Mouse (Mus musculus): Measurements from ENCODE around the gene Gpa33.

The Gpa33 gene

DNA sequence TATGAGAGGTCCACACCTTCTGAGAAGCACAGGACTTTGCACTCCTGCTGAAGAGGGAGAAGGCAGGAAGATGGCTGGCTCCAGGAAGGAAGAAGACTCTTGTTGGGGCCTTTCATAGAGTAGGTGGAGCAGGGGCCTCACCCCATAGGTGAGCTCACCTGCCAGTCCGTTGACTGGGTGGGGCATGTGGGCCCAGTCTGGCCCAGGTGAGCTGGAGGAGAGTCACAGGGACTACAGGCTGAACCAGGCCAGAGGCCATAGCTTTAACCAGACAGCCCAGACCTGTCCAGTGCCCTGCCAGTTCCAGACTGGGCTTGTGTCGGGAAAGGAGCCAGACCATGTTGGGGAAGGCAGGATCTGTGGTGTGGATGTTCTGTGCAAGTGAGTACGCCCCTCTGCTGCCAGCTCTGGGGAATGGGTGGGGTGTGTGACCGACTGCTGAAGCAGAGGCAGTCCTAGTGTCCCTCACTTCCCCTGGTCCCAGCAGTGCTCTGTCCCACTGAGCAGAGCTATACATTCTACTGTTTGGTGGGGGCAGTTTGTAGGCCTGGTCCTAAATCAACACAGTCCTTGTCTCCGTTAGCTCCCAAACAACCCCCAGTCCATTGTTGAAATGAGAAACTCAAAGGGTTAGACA lies at the start of gene Gpa33:
Gene Gpa33 (plus strand): TSS at position 15 of the 637 bp plus-strand sequence.
- no peak for DNase-seq (ENCODE audit: low spot score in 2 of 2)

DNA sequence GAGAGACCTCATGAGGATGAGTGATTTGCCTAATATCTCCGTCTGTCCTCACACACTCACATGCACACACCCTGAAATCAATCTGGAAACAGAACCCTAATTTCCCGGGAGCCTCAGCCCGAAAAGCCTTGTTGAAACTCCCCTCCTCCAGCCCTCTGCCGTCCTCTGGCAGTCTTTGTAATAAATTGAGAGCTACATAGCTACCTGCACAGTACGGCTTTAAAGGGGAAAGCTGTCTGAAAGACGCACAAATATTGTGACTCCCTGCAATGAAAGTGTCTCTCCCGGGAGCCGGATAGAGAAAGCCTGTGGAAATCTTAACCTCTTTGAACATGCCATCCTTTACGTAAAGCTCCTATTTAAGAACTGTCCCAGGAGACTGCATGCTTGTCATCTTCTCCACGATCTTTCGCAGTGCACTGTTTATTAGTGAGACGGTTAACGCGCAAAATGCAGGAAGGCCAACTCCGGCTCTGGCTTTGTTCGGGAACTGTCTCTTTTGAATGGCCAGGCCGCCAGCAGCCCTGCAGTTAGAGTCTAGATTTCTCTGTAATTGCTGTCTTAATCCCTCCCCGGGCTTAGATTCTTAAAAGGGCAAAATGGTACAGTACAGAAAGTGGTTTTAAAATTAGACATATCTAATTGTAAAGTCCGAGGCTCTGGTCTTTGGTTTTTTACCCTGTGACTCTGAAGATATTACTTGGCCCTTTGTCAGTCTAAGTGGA lies 41.4 kb upstream of the Gpa33 start:
- no peak for DNase-seq (ENCODE audit: low spot score in 2 of 2)

DNA sequence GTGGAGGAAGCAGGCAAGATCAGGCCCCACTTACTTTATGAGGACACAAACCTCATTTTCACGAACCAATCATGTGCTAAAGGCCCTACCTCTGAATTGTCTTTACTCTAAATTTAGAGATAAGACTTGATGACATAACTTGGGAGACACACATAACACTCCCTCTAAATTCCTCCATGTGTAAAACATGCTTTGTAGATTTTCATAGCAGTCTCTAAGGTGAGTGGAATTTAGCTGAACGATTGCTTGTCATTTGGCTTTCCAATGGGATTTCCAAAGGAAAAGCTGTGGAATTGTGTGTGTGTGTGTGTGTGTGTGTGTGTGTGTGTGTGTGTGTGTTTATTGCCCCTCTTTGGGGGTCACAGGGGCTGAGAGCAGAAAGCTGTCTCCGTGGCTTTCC lies 40.7 kb upstream of the Gpa33 start:
- DNase-seq (ENCODE audit: low spot score in 2 of 2): no peak

DNA sequence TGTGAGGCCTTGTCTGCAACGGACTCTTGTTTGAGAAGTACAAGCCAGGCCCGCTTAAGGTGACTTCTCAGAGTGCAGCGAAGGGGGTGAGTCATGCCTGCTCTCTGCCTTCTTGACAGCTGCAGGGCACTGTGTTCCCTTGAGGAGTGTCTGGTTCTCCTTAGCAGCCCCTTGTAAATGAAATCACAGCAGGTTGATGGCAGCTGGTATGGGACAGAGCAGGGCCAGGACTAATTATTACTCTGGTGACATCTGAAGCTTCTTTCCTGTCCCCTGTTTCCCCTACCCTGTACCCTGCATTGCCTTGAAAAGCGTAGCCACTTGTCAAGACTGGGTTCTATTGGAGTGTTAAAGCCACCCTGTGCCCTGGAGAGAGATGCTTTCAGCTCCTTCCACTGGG lies 40.3 kb upstream of the Gpa33 start:
- no peak for DNase-seq (ENCODE audit: low spot score in 2 of 2)

DNA sequence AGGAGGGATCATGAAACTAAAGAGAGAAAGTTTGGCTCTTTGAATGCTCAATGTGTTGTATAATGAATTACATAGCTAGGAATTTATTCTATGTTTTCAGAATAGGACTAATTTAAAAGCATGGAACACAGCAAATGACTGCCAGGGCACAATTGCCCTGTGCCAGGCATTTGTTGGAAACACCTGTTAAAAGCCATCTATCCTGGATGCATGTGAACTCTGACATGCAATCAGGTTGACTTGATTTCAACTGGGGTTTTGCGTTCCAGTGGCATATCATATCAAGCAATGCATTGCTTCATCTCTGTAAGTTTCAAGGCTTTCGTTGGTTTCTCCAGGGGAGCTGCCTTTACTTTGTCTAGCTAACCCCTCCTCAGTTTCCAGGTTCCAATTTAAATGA lies 39.7 kb upstream of the Gpa33 start:
- no peak for DNase-seq (ENCODE audit: low spot score in 2 of 2)

DNA sequence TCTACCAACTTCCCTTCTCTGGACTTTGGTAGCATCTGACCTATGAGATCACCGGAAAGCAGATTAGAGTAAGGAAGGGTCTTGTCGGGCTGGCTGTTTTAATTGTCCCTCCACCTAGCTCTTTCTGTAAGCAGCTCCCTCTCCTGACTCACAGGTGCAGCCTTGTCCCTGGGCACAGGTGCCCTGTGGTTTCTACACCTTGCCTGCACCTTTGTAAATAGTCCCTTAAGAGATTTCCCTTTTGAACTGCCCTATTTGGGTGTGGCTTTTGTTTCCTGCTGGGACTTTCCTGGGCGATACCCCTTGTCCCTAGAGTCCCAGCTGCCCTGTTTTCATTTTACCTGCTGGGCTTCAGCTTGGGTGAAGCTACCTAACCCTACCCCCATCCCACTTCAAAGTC lies 35.6 kb upstream of the Gpa33 start:
- DNase-seq (ENCODE audit: low spot score in 2 of 2): no peak

DNA sequence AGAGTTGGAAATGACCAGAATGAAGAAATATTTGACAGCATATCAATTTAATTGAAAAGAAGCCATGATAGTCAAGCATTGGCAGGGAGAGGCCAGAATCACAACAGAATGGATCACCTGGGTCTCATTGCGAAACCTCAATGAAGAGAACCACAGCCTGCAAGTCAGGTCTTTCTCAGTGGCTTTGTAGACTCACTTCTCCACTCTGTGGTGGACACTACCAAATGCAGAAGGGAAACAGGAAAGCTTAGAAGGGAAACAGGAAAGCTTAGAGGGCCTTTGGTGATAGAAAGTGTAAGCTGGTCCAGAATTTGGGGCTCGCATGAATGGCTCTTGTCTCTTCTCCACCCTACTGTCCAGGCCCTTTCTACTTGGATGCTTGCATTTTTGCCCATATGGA lies 31.9 kb upstream of the Gpa33 start:
- DNase-seq (ENCODE audit: low spot score in 2 of 2): no peak

DNA sequence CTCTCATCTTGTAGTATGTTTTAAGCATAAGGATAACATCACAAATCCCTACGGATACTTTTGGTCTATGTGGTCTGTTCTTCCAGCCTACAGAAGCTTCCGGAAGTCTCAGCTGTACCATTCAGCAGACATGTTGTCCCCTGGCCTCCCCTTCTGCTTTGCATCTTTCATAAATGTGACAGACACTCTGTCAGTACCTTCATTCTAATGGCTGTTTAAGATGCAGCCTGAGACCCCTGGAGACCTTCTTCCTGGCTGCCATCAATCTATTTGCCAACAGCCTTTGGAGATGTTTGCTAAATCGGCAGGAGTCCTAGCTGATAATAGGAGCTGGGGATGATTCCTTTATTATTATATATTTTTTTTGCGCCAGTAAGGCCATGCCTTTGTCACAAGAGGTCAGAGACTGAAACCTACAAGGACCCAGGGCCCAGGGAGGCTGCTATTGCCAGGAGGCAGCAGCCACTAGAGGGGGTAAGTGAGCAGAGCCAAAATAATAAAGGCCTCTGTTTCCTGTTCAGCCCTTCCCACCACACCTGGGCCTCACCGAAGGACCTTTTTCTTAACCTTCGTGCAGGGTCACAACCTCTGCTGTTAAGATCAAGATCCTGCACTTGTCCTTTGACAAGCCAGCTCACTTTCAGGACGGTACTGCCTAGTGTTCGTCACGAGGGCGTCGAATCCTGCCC lies 27.0 kb upstream of the Gpa33 start:
- no peak for DNase-seq (ENCODE audit: low spot score in 2 of 2)

DNA sequence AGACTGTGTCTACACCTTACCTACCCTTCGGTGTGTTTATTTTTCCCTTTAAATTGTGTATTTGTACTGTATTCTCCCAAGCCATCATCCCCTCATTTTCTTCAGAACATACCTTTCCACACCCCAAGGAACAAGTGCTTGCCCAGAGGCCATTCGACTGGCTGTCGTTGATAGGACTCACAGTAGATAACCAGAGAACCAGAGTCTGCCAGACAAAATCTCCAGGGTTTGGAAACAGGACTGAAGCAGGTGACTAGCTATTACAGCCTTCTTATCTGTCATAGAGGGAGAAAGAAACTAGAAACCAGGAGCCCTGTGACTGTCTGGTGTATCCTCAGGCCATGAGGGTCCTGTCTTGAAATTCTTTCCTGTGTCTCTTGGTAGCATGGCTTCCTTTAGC lies 25.2 kb upstream of the Gpa33 start:
- no peak for DNase-seq (ENCODE audit: low spot score in 2 of 2)

DNA sequence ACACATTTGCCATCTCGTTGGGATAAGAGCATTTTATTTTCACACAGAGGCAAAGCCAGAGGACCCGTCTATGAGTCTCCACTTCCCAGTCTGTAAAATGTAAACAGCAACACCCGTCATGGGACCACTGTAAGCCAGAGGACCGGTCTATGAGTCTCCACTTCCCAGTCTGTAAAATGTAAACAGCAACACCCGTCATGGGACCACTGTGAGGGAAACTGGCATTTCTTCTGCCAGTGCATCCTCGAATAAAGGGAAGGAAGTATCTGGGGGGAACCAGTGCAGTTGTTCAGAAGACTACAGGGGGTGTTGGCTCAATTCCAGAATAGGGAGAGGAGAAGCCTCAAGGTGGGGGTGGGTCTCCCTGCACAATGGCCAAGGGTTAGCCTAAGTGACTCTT lies 24.6 kb upstream of the Gpa33 start:
- DNase-seq (ENCODE audit: low spot score in 2 of 2): peak in 1 of 2 experiments; percentile 14

DNA sequence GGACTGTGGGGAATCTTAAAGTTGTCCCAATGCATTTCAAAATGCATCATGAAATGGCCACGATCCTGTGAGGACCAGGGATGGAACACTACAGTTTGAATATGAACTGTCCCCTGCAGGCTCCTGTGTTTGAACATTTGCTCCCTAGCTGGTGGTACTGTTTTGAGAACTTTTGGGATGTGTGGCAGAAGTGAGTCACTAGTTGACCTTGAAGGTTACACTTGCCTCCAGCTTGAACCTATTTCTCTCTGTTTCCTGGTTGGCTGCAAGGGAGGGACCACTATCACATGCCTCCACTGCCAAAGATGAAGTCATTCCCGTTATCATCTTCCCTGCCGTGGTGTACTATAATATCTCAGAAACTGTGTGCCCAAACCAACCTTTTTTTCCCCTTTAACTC lies 15.1 kb upstream of the Gpa33 start:
- DNase-seq (ENCODE audit: low spot score in 2 of 2): no peak

DNA sequence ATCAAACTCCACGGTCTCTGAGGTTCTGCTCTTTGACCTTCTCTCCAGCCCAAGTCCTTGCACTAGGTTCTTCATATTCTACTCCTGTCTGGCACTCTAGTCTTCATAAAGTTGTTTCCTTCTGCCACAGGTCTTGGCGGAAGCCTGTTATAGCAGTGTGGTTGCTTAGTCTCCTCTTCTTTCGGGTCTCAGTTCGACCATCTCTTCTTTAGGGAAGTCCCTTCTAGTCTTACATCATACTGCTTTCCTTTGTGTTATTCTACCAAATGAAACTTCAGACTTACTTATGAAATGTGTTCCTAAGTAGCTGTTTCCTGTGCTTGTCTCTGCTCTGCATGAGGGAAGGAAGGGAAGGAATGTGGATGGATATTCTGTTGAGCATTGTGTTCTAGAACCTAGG lies 14.3 kb upstream of the Gpa33 start:
- DNase-seq (ENCODE audit: low spot score in 2 of 2): no peak

DNA sequence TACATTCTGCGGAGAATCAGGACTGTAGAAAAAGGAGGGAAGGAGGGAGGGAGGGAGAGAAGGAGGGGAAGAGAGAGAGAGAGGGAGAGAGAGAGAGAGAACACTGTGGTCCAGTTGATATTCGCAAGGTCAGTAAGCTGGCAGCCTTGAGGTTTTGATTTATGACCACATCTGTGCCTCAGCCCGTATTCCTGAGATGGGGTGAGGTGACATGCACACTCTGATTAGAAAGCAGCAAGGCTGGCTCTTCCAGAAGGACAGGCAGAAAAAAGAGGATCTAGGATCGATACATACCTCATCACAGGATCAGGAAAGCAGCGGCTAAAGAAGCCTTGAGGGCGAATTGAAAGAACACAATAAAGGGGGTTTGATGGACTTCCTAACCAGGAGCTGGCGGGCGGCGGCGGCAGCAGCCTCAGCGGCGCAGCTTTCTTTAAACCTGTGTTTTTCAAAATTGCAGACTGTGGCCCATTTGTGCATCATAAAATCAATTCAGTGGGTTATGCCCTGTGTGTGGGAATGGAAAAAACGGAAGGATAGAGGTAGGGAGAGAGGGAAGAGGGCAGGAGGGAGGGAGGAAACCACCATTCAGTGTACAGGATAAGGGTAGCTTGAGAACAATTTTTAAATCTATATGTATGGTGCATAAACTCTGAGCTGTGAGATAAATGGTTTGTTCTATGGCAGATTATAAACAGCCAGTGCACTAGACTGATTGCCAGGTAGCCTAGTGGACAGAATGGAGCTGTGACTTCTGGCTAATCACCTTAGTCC lies 12.0 kb upstream of the Gpa33 start:
- no peak for DNase-seq (ENCODE audit: low spot score in 2 of 2)

DNA sequence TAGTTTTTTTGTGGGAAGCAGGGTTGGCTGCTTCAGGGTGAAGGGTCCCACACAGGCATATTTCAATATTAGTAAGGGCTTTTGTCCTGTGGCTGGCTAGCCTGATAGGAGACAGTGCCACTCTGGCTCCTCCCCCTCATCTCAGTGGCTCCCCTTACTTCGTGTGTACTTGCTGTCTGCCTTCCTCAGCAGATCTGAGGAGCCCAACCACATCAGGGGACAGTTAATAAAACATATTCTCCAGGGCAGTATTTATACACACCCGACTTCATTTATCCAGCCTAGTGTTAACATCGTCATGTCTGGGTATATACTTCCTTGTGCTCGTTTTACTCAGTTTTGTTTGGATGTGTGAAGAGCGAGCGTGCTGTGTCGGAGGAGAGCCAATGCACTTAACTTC lies 7.9 kb upstream of the Gpa33 start:
- no peak for DNase-seq (ENCODE audit: low spot score in 2 of 2)

DNA sequence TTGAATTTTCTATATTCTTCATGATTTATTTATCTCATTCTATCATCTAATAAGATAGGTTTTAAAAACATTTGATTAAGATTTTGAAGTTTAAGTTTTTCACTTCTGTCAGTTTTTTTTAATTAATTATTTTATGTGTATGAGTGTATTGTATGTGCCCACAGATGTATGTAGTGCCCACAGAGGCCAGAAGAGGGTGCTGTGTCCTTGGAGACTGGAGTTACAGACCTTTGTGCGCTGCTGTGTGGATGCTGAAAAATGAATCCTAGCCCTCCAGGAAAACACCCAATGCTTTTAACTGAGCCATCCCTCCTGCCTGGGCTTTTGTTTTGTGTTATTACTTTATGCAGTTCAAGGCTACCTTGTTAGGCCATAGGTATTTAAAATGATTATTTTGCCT lies 7.0 kb upstream of the Gpa33 start:
- no peak for DNase-seq (ENCODE audit: low spot score in 2 of 2)

DNA sequence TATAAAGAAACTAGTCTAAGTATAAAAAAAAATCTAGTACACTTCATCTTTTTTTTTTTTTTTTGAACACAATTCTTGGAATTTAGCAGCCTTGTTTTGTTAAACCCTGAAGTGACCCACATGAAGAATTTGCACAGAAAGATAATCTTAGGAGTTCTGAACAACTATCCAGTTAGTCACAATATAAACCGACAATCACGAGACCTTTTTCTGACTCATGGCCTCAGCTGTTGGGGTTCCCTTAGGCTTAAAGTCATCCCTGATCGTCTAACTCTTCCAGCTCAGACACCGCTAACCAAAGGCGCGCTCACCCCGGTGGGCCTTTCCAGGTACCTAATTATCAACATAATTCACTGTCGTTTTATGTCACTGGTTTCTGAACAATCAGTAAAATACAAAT lies 6.3 kb upstream of the Gpa33 start:
- DNase-seq (ENCODE audit: low spot score in 2 of 2): no peak

DNA sequence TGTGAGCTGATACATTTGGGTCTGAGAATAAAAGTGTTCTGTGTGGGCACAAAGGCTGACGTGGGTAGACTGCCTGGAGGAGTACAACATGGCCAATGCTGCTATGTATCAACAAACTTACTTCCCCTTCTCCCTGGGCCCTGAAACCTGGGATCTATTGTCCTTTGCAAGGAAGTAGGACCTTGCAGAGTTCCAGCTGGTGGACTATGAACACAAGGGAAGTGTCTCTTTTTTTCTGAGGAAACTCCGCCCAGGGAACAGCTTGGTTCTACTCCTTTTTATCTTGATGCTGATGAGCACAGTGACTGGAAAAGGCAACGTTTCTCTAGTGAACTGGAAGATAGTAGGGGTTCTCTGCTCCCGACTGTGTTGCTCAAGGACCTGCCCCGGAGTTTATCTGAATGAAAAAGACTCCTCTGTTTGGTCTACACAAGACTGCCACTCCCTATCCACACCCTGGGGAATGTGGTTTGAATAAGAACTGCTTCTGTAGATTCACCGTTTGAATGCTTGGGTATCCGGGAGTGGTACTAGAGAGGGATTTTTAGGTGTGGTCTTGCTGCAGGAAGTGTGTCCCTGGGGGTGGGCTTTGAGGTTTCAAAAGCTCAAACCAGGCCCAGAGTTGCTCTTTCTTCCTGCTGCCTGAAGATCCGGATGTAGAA lies 5.0 kb upstream of the Gpa33 start:
- DNase-seq (ENCODE audit: low spot score in 2 of 2): no peak

DNA sequence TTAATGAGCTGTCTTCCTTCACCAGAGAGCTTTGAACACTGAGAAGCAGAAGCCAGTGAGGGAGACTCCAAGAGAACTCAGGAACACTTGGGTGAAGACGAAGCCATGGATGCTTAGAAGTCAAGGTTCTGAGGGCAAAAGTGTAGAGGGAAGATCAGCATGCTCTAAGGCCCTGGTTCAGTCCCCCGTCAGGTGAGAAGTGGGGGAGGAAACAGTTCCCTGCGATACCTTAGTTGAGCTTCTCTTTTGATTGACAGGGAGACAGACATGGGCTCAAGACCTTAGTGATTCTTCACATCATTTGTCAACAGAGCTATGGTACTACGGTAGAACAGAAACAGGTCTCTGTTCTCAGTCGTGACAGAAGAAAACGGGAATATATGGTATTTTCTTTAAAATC lies 3.7 kb upstream of the Gpa33 start:
- no peak for DNase-seq (ENCODE audit: low spot score in 2 of 2)

DNA sequence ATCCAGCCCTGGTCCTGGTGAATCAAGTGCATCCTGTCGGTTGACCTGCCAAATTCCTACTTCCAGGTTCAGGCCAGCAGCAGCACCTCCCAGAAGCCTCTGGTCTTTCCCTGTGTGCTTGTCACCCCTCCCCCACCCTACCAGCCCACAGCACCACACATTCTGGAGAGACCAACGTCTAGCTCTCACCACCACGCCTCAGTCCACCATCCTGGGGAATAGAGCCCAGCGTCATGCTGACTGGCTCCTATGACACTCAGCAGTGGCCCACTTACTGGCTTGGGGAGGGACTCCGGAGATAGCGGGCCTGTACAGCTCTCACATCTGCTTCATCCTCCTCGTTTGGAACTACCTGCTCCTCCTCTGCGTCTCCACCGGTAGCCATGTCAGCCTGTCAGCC lies 3.2 kb upstream of the Gpa33 start:
- DNase-seq (ENCODE audit: low spot score in 2 of 2): no peak

DNA sequence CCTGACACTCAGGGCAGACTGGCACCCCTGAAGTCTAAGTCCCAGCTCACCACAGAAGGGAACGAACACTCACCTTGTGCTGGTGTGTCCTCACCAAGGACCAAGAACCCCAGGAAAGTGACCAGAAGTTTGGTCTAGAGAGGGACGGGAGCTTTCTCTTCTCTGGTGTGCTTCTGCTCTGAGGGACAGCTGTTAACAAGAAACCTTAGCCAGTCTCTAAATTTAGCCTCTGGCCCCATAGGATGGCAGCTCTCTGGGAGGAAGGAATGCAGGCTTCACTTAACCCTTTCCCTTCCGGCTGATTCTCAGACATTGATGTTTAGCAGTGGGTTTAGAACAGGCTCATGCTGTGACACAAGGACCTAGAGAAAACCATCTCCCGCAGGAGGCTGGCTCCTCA lies 2.3 kb upstream of the Gpa33 start, which contains the start of gene Dusp27:
Gene Dusp27 (minus strand): TSS at position 204 of the 400 bp plus-strand sequence.
- DNase-seq (ENCODE audit: low spot score in 2 of 2): no peak

DNA sequence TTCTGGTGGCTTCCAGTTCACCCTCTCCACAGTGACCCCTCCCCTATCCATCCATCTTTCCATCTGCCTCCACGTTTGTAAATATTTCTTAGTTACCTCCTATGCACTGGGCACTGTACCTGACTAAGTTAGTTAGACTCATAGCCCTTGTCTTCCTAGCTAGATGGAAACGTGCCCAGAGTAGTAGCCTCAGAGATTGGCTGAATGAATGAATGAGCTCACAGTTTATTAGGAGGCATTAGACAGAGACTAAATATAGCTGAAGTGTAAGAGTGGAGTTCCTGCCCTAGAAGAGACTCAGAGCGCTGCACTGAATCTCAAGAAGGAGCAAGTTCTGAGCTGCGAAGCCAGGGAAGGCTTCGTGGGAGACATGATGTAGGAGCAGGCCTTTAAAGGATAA lies 1.5 kb upstream of the Gpa33 start:
- DNase-seq (ENCODE audit: low spot score in 2 of 2): no peak

DNA sequence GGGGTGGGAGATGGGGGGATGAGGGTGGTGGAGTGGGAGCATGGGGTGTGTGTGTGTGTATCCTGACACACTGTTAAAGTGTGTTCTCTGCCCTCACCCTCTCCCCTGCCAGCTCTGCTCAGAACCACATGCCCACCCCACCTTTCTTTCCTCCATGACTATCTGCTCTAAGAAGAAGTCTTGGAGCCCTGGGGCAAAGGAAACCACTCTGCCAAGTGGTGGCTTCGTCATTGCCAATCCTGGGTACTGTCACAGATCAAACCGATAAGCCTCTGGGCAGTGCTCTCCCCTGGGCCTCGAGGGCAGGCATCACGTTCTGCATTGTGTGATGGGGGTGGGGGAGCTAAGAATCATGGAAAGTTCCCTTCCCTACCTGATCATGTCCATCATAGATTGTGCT lies 2.3 kb downstream of the Gpa33 start:
- DNase-seq (ENCODE audit: low spot score in 2 of 2): no peak

All from frontal cortex, postnatal 10 days (tissue).